Mouse (Mus musculus): ENCODE data around the gene Pacsin2. TPM values are rescaled to one million over a fixed set of nuclear protein-coding genes. Genes with fewer than 3 reads are reported as not detected.

Gene Pacsin2
- polyA plus RNA-seq (2015; fragmentation: Nextera tagmentation; extraction: Ambion mirVana), result 37.4 and 38.3 TPM in 2 replicates

DNA sequence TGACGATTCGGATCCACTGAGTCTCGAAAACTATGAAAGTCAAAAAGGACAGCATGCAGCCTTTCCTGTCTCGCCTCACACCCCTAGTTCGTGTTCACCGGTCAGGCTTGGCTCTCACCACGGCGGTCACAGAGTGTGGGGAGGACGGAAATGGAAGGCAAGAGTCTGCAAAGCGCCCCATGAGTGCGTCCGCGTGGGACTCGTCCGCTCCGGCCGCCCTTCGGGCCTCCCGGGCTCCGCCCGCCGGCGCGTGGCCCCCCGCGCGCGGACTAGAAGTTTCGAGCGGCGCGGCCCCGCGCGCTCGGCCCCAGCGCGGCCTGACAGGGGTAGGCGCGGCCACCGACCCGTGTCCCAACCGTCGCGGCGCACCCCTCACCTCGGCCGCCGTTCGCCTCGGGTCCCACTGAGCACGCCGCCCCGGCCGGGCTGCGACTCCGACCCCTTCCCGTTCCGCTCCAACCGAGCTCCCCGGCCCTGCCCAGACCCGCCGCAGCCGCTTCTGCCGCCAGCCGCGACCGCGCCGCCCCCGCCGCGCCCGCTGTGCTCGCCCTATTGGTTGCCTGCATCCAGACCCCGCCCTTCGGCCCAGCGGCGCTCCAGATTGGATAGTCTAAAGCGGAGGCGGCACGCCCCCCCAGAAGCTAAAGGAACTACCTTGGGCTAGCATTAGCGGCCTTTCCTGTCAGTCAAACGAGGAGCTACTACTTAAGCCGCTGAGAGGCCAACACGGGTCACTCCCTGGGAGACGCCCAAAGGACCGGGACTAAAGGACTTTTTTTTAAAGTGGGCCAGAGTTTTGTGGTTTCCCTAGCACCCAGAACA, at the start of gene Pacsin2:
TSS of gene Pacsin2 (minus strand) at position 524 of the 822 bp plus-strand sequence.

GRCm38 (mm10) chr15:83510805-83511405, 46.5 kb upstream of the Pacsin2 start, which contains the start of gene Ttll1:
Gene Ttll1, minus strand, starts transcription at chr15:83510893.

DNA sequence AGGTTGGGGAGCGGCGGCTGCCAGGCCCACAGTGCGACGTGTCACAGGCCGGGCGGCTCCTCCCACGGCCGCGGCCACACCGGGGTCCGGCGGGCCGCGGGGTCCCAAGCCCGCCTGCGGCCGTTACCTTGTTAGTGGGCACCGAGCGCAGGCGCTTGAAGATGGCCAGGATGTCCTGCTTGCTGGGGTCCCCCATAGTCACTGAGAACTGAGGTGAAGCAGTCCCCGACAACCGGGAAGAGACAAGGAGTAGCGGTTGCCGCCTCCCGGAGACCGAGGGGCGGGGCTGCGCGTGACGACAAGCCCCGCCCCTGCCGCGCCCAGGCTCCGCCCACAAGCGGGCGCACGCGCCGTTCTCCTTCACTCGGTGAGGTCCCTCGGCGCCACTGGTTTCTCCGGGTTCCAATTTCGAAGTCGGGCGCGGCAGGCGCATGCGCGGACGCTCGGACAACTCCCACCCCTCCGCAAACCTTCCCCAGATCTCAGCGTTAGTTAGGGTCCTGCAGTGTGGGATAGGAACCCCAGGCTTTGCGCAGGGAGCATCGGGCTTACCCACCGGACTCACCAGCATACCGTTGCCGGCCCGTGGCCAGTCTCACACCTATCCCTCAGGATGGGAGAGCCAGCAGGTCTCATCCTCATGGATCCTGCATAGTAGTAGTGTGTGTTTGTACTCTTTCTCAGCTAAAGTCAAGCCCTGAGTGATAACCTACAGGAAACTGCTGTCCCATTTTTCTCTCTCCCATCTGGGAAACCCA, 114.3 kb downstream of the Pacsin2 start, which contains the start of gene Arfgap3:
TSS of gene Arfgap3 (minus strand) at position 294 of the 758 bp plus-strand sequence.

Other genes with a start within 250 kb of the Pacsin2 start
- gene A4galt, start 212.8 kb downstream of the Pacsin2 start, polyA plus RNA-seq (2015; fragmentation: Nextera tagmentation; extraction: Ambion mirVana), result 5.2 and 5.5 TPM in 2 replicates
- 26.4 and 27.2 TPM in 2 replicates for gene Arfgap3, start 114.4 kb downstream of the Pacsin2 start, polyA plus RNA-seq (2015; fragmentation: Nextera tagmentation; extraction: Ambion mirVana)
- gene Ttll1, start 46.3 kb upstream of the Pacsin2 start, polyA plus RNA-seq (2015; fragmentation: Nextera tagmentation; extraction: Ambion mirVana), result 11.2 and 13.9 TPM in 2 replicates
- gene Bik, start 62.3 kb upstream of the Pacsin2 start, polyA plus RNA-seq (2015; fragmentation: Nextera tagmentation; extraction: Ambion mirVana), result 3.5 and 4.1 TPM in 2 replicates
- 72.7 and 202 TPM in 2 replicates for gene Tspo, start 99.0 kb upstream of the Pacsin2 start, polyA plus RNA-seq (2015; fragmentation: Nextera tagmentation; extraction: Ambion mirVana)
- gene Mcat, start 99.2 kb upstream of the Pacsin2 start, polyA plus RNA-seq (2015; fragmentation: Nextera tagmentation; extraction: Ambion mirVana), result 35.8 and 38.3 TPM in 2 replicates
- gene Ttll12, start 130.6 kb upstream of the Pacsin2 start, polyA plus RNA-seq (2015; fragmentation: Nextera tagmentation; extraction: Ambion mirVana), result 13.1 and 13.3 TPM in 2 replicates

All from skeletal muscle tissue, postnatal 0 days (tissue).